Mouse (Mus musculus) MEL (cell line): ENCODE results near the gene Vipr1.

Source experiments
- CHD1 ChIP-seq: IDR thresholded peaks from 2 replicates; pipeline ENCODE4 v1.6.1; 2012; ENCODE audit warnings: low read depth, mild to moderate bottlenecking, inconsistent platforms, low read length, improper control_type of control experiment
- CHD2 ChIP-seq: IDR thresholded peaks from 2 replicates; pipeline ENCODE4 v1.6.1; 2011; ENCODE audit warnings: low read length, improper control_type of control experiment
- EP300 ChIP-seq, 2 experiments: IDR thresholded peaks; 2 replicates each; pipeline ENCODE4 v1.6.1; 2011; ENCODE audit warnings: improper control_type of control experiment in 2 of 2, low read length in 2 of 2, low read depth in 1 of 2, mild to moderate bottlenecking in 1 of 2
- ETS1 ChIP-seq: IDR thresholded peaks from 2 replicates; pipeline ENCODE4 v1.6.1; 2012; ENCODE audit warnings: low read depth, mild to moderate bottlenecking, inconsistent platforms, low read length, improper control_type of control experiment, moderate library complexity
- POLR2A ChIP-seq, 2 experiments: IDR thresholded peaks; 2 replicates each; pipeline ENCODE4 v1.6.1; 2011 to 2012; ENCODE audit warnings: low read length in 2 of 2, mild to moderate bottlenecking in 2 of 2, control low read depth in 1 of 2, improper control_type of control experiment in 1 of 2, low read depth in 1 of 2, moderate library complexity in 1 of 2; ENCODE audit not compliant: control insufficient read depth in 1 of 2, insufficient read depth in 1 of 2, poor library complexity in 1 of 2
- USF1 ChIP-seq: IDR thresholded peaks from 2 replicates; pipeline ENCODE4 v1.6.1; 2014; ENCODE audit warnings: low read depth, mild to moderate bottlenecking, inconsistent platforms, low read length, improper control_type of control experiment, moderate library complexity

GRCm38 (mm10) chr9:121694736-121695135, 52.2 kb downstream of the Vipr1 start:
- TF ChIP-seq ETS1 (no peak), POLR2A (IDR thresholded peaks at IDR 0.05; ENCODE audit: control insufficient read depth in 1 of 2, insufficient read depth in 1 of 2, low read depth in 1 of 2, low read length in 2 of 2, poor library complexity in 1 of 2) (no peak), CHD2 (no peak), USF1 (no peak), EP300 (IDR thresholded peaks at IDR 0.05; ENCODE audit: low read depth in 1 of 2, low read length in 2 of 2) (no peak), CHD1 (no peak)
